8 mouse cellular contexts compared by ENCODE assay signal in genomic region chr6:83118825-83119733, GRCm38 (mm10). TPM values are rescaled to one million over a fixed set of nuclear protein-coding genes. Genes with fewer than 3 reads are reported as not detected.
A peak's percentile ranks its signal among the peaks of the same experiment; 100 is the strongest.
DNase-seq lines count a peak whose midpoint lies in the region; ATAC-seq lines count a peak whose summit lies in the region.

No protein-coding gene starts in this region.

- 84% methylated on average over 14 of the region's 14 CpGs for WGBS in heart, embryonic 10.5 days
- 84% methylated on average over 14 of the region's 14 CpGs for WGBS in hindbrain, embryonic 13.5 days
- 84% methylated on average over 14 of the region's 14 CpGs for WGBS in neural tube, embryonic 13.5 days

- H3K9ac ChIP-seq in hindbrain, embryonic 13.5 days = peak overlapping the region; percentile 94; the same call in 1 of the 2 replicates
- H3K9ac ChIP-seq in neural tube, embryonic 13.5 days = peak overlapping the region; percentile 91

- H3K4me2 ChIP-seq in hindbrain, embryonic 13.5 days = peak overlapping the region; percentile 90
- peak overlapping the region; percentile 78 for H3K4me2 ChIP-seq in neural tube, embryonic 13.5 days

- no peak for ATAC-seq in hindbrain, embryonic 13.5 days (ENCODE audit: low FRiP score)
- no peak for ATAC-seq in neural tube, embryonic 13.5 days (ENCODE audit: low read depth)

- no peak for DNase-seq in heart, embryonic 10.5 days (ENCODE audit: low spot score)
- DNase-seq in heart, postnatal 36 days = no peak
- peak; percentile 19 for DNase-seq in ovary, postnatal 36 days (ENCODE audit: low spot score)
- no peak for DNase-seq in ovary, postnatal 14 days (ENCODE audit: low spot score)
- DNase-seq in adrenal gland, postnatal 25 days = no peak
- no peak for DNase-seq in thymus, postnatal 0 days (ENCODE audit: low spot score)

- H3K27me3 ChIP-seq in heart, embryonic 10.5 days (ENCODE audit: insufficient read depth, poor library complexity, severe bottlenecking) = no peaks in the 10 kb centered on the region
- H3K27me3 ChIP-seq in hindbrain, embryonic 13.5 days = no peaks in the 10 kb centered on the region
- H3K27me3 ChIP-seq in neural tube, embryonic 13.5 days = no peaks in the 10 kb centered on the region

- intact Hi-C loops in heart, postnatal 36 days (cut with DNase I) = no loop called here

- H3K27ac ChIP-seq in heart, embryonic 10.5 days = peak overlapping the region; percentile 98; the same call in 1 of the 2 replicates
- peak overlapping the region; percentile 99; the same call in 1 of the 2 replicates for H3K27ac ChIP-seq in hindbrain, embryonic 13.5 days
- no peak overlapping the region for H3K27ac ChIP-seq in neural tube, embryonic 13.5 days (replicated peaks)

- peaks cover 62% of the 10 kb centered on the region for H3K4me1 ChIP-seq in heart, embryonic 10.5 days
- peaks cover 81% of the 10 kb centered on the region for H3K4me1 ChIP-seq in hindbrain, embryonic 13.5 days (replicated peaks)
- H3K4me1 ChIP-seq in neural tube, embryonic 13.5 days (replicated peaks) = peaks cover 80% of the 10 kb centered on the region

- H3K4me3 ChIP-seq in heart, embryonic 10.5 days = no peak overlapping the region
- peak overlapping the region; percentile 77; the same call in 1 of the 2 replicates for H3K4me3 ChIP-seq in hindbrain, embryonic 13.5 days
- H3K4me3 ChIP-seq in neural tube, embryonic 13.5 days = peak overlapping the region; percentile 64

- H3K36me3 ChIP-seq in heart, embryonic 10.5 days = peaks cover 30% of the 10 kb centered on the region
- peaks cover 29% of the 10 kb centered on the region for H3K36me3 ChIP-seq in hindbrain, embryonic 13.5 days
- peaks cover 32% of the 10 kb centered on the region for H3K36me3 ChIP-seq in neural tube, embryonic 13.5 days

- no peaks in the 10 kb centered on the region for H3K9me3 ChIP-seq in heart, embryonic 10.5 days
- no peaks in the 10 kb centered on the region for H3K9me3 ChIP-seq in hindbrain, embryonic 13.5 days
- H3K9me3 ChIP-seq in neural tube, embryonic 13.5 days = no peaks in the 10 kb centered on the region

RNA-seq across cellular contexts. Expression of gene Wbp1, which starts 2.3 kb away (rescaled TPM):
- polyA plus RNA-seq in heart, embryonic 10.5 days (2016; fragmentation: Nextera tagmentation; extraction: Ambion mirVana) = 101 and 113 TPM in 2 replicates
- total RNA-seq in heart, postnatal 36 days (2021) = 10 to 100 TPM; 71.0 to 71.7 TPM
- 216 and 227 TPM in 2 replicates for polyA plus RNA-seq in hindbrain, embryonic 13.5 days (2015; fragmentation: Nextera tagmentation; extraction: Ambion mirVana)
- 202 and 228 TPM in 2 replicates for polyA plus RNA-seq in neural tube, embryonic 13.5 days (2015; fragmentation: Nextera tagmentation; extraction: Ambion mirVana)
- 92.3 and 118 TPM in 2 replicates for total RNA-seq in adrenal gland, postnatal 25 days (2021)
- 69.7 and 71.1 TPM in 2 replicates for polyA plus RNA-seq in thymus, postnatal 0 days (2015; fragmentation: Nextera tagmentation; extraction: Ambion mirVana)

RNA-seq across cellular contexts. Expression of gene Mogs, which starts 3.8 kb away (rescaled TPM):
- polyA plus RNA-seq in heart, embryonic 10.5 days (2016; fragmentation: Nextera tagmentation; extraction: Ambion mirVana) = 24.5 and 42.5 TPM in 2 replicates
- 1 to 10 TPM; 8.2 to 8.8 TPM for total RNA-seq in heart, postnatal 36 days (2021)
- 21.5 and 25.7 TPM in 2 replicates for polyA plus RNA-seq in hindbrain, embryonic 13.5 days (2015; fragmentation: Nextera tagmentation; extraction: Ambion mirVana)
- polyA plus RNA-seq in neural tube, embryonic 13.5 days (2015; fragmentation: Nextera tagmentation; extraction: Ambion mirVana) = 26.8 and 29.1 TPM in 2 replicates
- total RNA-seq in adrenal gland, postnatal 25 days (2021) = 76.1 and 82.2 TPM in 2 replicates
- 39.9 and 42.0 TPM in 2 replicates for polyA plus RNA-seq in thymus, postnatal 0 days (2015; fragmentation: Nextera tagmentation; extraction: Ambion mirVana)

RNA-seq across cellular contexts. Expression of gene Ino80b, which starts 6.2 kb away (rescaled TPM):
- polyA plus RNA-seq in heart, embryonic 10.5 days (2016; fragmentation: Nextera tagmentation; extraction: Ambion mirVana) = 11.4 and 16.1 TPM in 2 replicates
- 10 to 100 TPM; 14.5 to 16.0 TPM for total RNA-seq in heart, postnatal 36 days (2021)
- 13.4 and 14.1 TPM in 2 replicates for polyA plus RNA-seq in hindbrain, embryonic 13.5 days (2015; fragmentation: Nextera tagmentation; extraction: Ambion mirVana)
- 11.4 and 13.0 TPM in 2 replicates for polyA plus RNA-seq in neural tube, embryonic 13.5 days (2015; fragmentation: Nextera tagmentation; extraction: Ambion mirVana)
- total RNA-seq in adrenal gland, postnatal 25 days (2021) = 24.3 and 31.3 TPM in 2 replicates
- polyA plus RNA-seq in thymus, postnatal 0 days (2015; fragmentation: Nextera tagmentation; extraction: Ambion mirVana) = 17.7 and 17.9 TPM in 2 replicates

RNA-seq across cellular contexts. Expression of gene Mrpl53, which starts 10.2 kb away (rescaled TPM):
- polyA plus RNA-seq in heart, embryonic 10.5 days (2016; fragmentation: Nextera tagmentation; extraction: Ambion mirVana) = 157 and 167 TPM in 2 replicates
- 100 to 1,000 TPM; 123 to 132 TPM for total RNA-seq in heart, postnatal 36 days (2021)
- polyA plus RNA-seq in hindbrain, embryonic 13.5 days (2015; fragmentation: Nextera tagmentation; extraction: Ambion mirVana) = 123 TPM in 2 replicates
- 133 TPM in 2 replicates for polyA plus RNA-seq in neural tube, embryonic 13.5 days (2015; fragmentation: Nextera tagmentation; extraction: Ambion mirVana)
- 92.9 and 112 TPM in 2 replicates for total RNA-seq in adrenal gland, postnatal 25 days (2021)
- polyA plus RNA-seq in thymus, postnatal 0 days (2015; fragmentation: Nextera tagmentation; extraction: Ambion mirVana) = 101 and 107 TPM in 2 replicates

RNA-seq across cellular contexts. Expression of gene Rtkn, which starts 16.2 kb away (rescaled TPM):
- polyA plus RNA-seq in heart, embryonic 10.5 days (2016; fragmentation: Nextera tagmentation; extraction: Ambion mirVana) = 18.4 and 24.4 TPM in 2 replicates
- total RNA-seq in heart, postnatal 36 days (2021) = 1 to 10 TPM; 4.6 to 5.5 TPM
- 15.9 and 16.6 TPM in 2 replicates for polyA plus RNA-seq in hindbrain, embryonic 13.5 days (2015; fragmentation: Nextera tagmentation; extraction: Ambion mirVana)
- 18.9 and 20.7 TPM in 2 replicates for polyA plus RNA-seq in neural tube, embryonic 13.5 days (2015; fragmentation: Nextera tagmentation; extraction: Ambion mirVana)
- total RNA-seq in adrenal gland, postnatal 25 days (2021) = 17.6 and 22.6 TPM in 2 replicates
- polyA plus RNA-seq in thymus, postnatal 0 days (2015; fragmentation: Nextera tagmentation; extraction: Ambion mirVana) = 29.1 and 30.9 TPM in 2 replicates
